Mouse (Mus musculus) heart, adult 11 months (tissue): Measurements from ENCODE around the gene Ccdc69.

Experiments used
- DNase-seq: peaks from one replicate; pipeline ENCODE4 v3.0.0; 2022

Gene Ccdc69

DNA sequence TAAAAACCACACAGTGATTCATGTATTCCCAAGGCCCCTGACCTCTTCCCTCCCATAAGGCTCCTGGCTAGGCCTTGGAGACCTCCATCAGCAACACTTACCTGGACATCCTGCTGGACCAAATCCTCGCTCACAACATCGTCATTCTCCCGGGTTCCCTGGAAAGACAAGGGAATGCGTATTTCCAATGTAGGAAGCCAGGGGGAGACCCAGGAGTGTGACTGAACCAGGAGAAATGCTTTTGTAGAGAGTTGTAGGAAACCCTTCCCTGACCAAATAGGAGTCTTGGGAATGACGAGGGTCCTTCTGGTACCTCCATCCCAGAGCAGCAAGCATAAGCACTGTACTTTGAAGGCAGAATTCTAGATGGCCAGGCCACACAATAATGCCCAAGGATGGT is 72.2 kb downstream of the Ccdc69 start:
- DNase-seq = no peak

DNA sequence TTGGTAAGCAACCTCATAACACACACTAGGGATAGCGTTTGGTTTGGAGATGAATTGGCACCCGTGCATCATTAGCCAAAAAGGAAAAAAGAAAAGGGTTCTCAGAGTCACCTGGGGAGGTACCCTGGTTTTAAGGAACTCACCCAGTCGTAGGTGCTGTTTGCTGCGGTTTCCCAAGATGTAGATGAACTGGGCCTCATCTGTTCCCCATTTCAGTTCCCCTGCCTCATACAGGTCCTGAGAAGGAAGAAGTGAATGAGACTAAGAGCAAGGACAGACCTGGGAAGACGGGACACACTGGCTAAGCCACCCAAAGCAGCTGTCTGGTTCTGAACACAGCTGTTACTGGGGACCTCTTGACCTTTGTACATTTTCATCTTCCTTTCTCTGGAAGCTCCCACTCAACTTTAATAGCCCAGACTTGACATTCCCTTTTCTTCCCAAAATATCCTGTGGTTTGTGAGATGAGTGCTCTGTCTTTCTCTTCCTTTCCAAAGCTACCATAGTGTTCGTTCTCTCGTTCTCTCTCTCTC is 72.9 kb downstream of the Ccdc69 start:
- DNase-seq = no peak
